Mouse (Mus musculus): Measurements from ENCODE around the gene Btn2a2. TPM values are rescaled to one million over a fixed set of nuclear protein-coding genes. Genes with fewer than 3 reads are reported as not detected.

Gene Btn2a2
- total and polyA plus RNA-seq, 3 experiments: 1.2 to 2.1 (median 1.3) TPM

- Histone ChIP-seq H3K4me2 (ENCODE audit: insufficient read depth, low read depth, poor library complexity, severe bottlenecking) (no peak overlapping the region), H3K4me1 (ENCODE audit: control insufficient read depth in 1 of 2, insufficient read depth in 2 of 2) (peaks cover 0 to 10% of the 10 kb centered on the region in 2 experiments; a peak in 2 of 4 replicates), H3K27me3 (replicated peaks) (peaks cover 2% of the 10 kb centered on the region), H3K79me2 (replicated peaks; ENCODE audit: control insufficient read depth, extremely low read depth, insufficient read depth, poor library complexity, severe bottlenecking) (no peaks in the 10 kb centered on the region), H3K36me3 (replicated peaks in 1 of 2; ENCODE audit: control insufficient read depth in 1 of 2, insufficient read depth in 1 of 2, low read length in 1 of 2) (peaks cover 0 to 6% of the 10 kb centered on the region in 2 experiments), H3K9ac (ENCODE audit: insufficient read depth, low read depth) (no peak overlapping the region), H3K9me3 (replicated peaks; ENCODE audit: low read length) (peaks cover 2% of the 10 kb centered on the region), H3K4me3 (replicated peaks in 1 of 3; ENCODE audit: low read depth in 2 of 3, low read length in 2 of 3, poor library complexity in 1 of 3) (no peak overlapping the region), H3K27ac (ENCODE audit: insufficient read depth, low read depth) (no peak overlapping the region)
- dilution Hi-C loops (cut with MboI; ENCODE audit: extremely low pct_ligation_motif_present, extremely low pct_unique_long_range_greater_than_20kb, low sequenced_read_pairs) (no loop called here), in situ Hi-C loops (cut with MboI; ENCODE audit: low pct_ligation_motif_present, low pct_unique_long_range_greater_than_20kb, low sequenced_read_pairs) (no loop called here)
- TF ChIP-seq MAFK (IDR thresholded peaks at IDR 0.05; ENCODE audit: insufficient replicate concordance, low read length) (no peak), ELF1 (IDR thresholded peaks at IDR 0.05; ENCODE audit: low read depth, low read length) (no peak), SMC3 (IDR thresholded peaks at IDR 0.05; ENCODE audit: low read depth, low read length) (no peak)
- no peak for DNase-seq (ENCODE audit: extremely low read depth)
Measured at GRCm38 (mm10) chr13:23491263-23491662, 2.6 kb upstream of the Btn2a2 start.

GRCm38 (mm10) chr13:23490863-23491262 is 2.2 kb upstream of the Btn2a2 start:
- peaks cover 0 to 10% of the 10 kb centered on the region in 2 experiments for H3K36me3 ChIP-seq (replicated peaks in 1 of 2; ENCODE audit: control insufficient read depth in 1 of 2, insufficient read depth in 1 of 2, low read length in 1 of 2)
- H3K79me2 ChIP-seq (replicated peaks; ENCODE audit: control insufficient read depth, extremely low read depth, insufficient read depth, poor library complexity, severe bottlenecking): no peaks in the 10 kb centered on the region
- no peak overlapping the region for H3K4me3 ChIP-seq (replicated peaks in 1 of 3; ENCODE audit: low read depth in 2 of 3, low read length in 2 of 3, poor library complexity in 1 of 3)
- peaks cover 0 to 10% of the 10 kb centered on the region in 2 experiments; a peak in 2 of 4 replicates for H3K4me1 ChIP-seq (ENCODE audit: control insufficient read depth in 1 of 2, insufficient read depth in 2 of 2)
- DNase-seq (ENCODE audit: extremely low read depth): no peak
- in situ Hi-C loops (cut with MboI; ENCODE audit: low pct_ligation_motif_present, low pct_unique_long_range_greater_than_20kb, low sequenced_read_pairs): no loop called here
- no peak overlapping the region for H3K4me2 ChIP-seq (ENCODE audit: insufficient read depth, low read depth, poor library complexity, severe bottlenecking)
- no peak overlapping the region for H3K9ac ChIP-seq (ENCODE audit: insufficient read depth, low read depth)
- dilution Hi-C loops (cut with MboI; ENCODE audit: extremely low pct_ligation_motif_present, extremely low pct_unique_long_range_greater_than_20kb, low sequenced_read_pairs): no loop called here
- TF ChIP-seq NRF1 (IDR thresholded peaks at IDR 0.05; ENCODE audit: low read depth, low read length): no peak
- TF ChIP-seq EP300 (IDR thresholded peaks at IDR 0.05; ENCODE audit: low read length): no peak
- peaks cover 2% of the 10 kb centered on the region for H3K27me3 ChIP-seq (replicated peaks)
- H3K9me3 ChIP-seq (replicated peaks; ENCODE audit: low read length): no peaks in the 10 kb centered on the region
- no peak overlapping the region for H3K27ac ChIP-seq (ENCODE audit: insufficient read depth, low read depth)

- Histone ChIP-seq H3K4me2 (ENCODE audit: insufficient read depth, low read depth, poor library complexity, severe bottlenecking) (no peak overlapping the region), H3K79me2 (replicated peaks; ENCODE audit: control insufficient read depth, extremely low read depth, insufficient read depth, poor library complexity, severe bottlenecking) (no peaks in the 10 kb centered on the region), H3K9ac (ENCODE audit: insufficient read depth, low read depth) (no peak overlapping the region), H3K9me3 (replicated peaks; ENCODE audit: low read length) (no peaks in the 10 kb centered on the region), H3K36me3 (replicated peaks in 1 of 2; ENCODE audit: control insufficient read depth in 1 of 2, insufficient read depth in 1 of 2, low read length in 1 of 2) (peaks cover 2 to 41% of the 10 kb centered on the region in 2 experiments), H3K4me3 (replicated peaks in 1 of 3; ENCODE audit: low read depth in 2 of 3, low read length in 2 of 3, poor library complexity in 1 of 3) (no peak overlapping the region), H3K27me3 (replicated peaks) (no peaks in the 10 kb centered on the region), H3K27ac (ENCODE audit: insufficient read depth, low read depth) (no peak overlapping the region), H3K4me1 (ENCODE audit: control insufficient read depth in 1 of 2, insufficient read depth in 2 of 2) (peaks cover 9 to 26% of the 10 kb centered on the region in 2 experiments)
- in situ Hi-C loops (cut with MboI; ENCODE audit: low pct_ligation_motif_present, low pct_unique_long_range_greater_than_20kb, low sequenced_read_pairs): no loop called here
- dilution Hi-C loops (cut with MboI; ENCODE audit: extremely low pct_ligation_motif_present, extremely low pct_unique_long_range_greater_than_20kb, low sequenced_read_pairs): no loop called here
- DNase-seq (ENCODE audit: extremely low read depth): no peak
- TF ChIP-seq ELF1 (IDR thresholded peaks at IDR 0.05; ENCODE audit: low read depth, low read length) (no peak), IRF4 (IDR thresholded peaks at IDR 0.05; ENCODE audit: low read depth, low read length) (no peak), USF2 (conservative IDR thresholded peaks at IDR 0.05; ENCODE audit: low read depth, low read length) (no peak), CHD2 (IDR thresholded peaks at IDR 0.05; ENCODE audit: low read length) (no peak), GABPA (IDR thresholded peaks at IDR 0.05; ENCODE audit: insufficient replicate concordance, low read depth, low read length) (no peak), ETS1 (conservative IDR thresholded peaks at IDR 0.05; ENCODE audit: low read depth, low read length) (no peak), SMC3 (IDR thresholded peaks at IDR 0.05; ENCODE audit: low read depth, low read length) (no peak), ZC3H11A (IDR thresholded peaks at IDR 0.05; ENCODE audit: low read depth, low read length) (no peak), MYC (IDR thresholded peaks at IDR 0.05; ENCODE audit: low read depth, low read length) (no peak), MAX (IDR thresholded peaks at IDR 0.05; ENCODE audit: low read length) (no peak)
Measured at GRCm38 (mm10) chr13:23485271-23485670, 3.4 kb downstream of the Btn2a2 start.
